Mouse (Mus musculus) kidney, postnatal 25 days (tissue): ENCODE data around the gene Magi2.

ENCODE experiments used
- DNase-seq, 2 experiments: peaks; one replicate each; pipeline ENCODE4 v3.0.0; 2021; ENCODE audit warnings: mixed read lengths in 2 of 2

The Magi2 gene

GRCm38 (mm10) chr5:19973852-19974251 is 747.0 kb downstream of the Magi2 start:
- DNase-seq: peak in 1 of 2 experiments; percentile 29

- no peak for DNase-seq
Measured at GRCm38 (mm10) chr5:19981518-19981917, 754.7 kb downstream of the Magi2 start.

- no peak for DNase-seq
Measured at GRCm38 (mm10) chr5:19982031-19982430, 755.2 kb downstream of the Magi2 start.

GRCm38 (mm10) chr5:19999486-19999885 is 772.6 kb downstream of the Magi2 start:
- DNase-seq: no peak

GRCm38 (mm10) chr5:19999912-20000311 is 773.1 kb downstream of the Magi2 start:
- DNase-seq: no peak

GRCm38 (mm10) chr5:20006616-20007015 is 779.8 kb downstream of the Magi2 start:
- no peak for DNase-seq

- no peak for DNase-seq
Measured at GRCm38 (mm10) chr5:20007246-20007645, 780.4 kb downstream of the Magi2 start.

GRCm38 (mm10) chr5:20010210-20010609 is 783.4 kb downstream of the Magi2 start:
- no peak for DNase-seq

GRCm38 (mm10) chr5:20018063-20018462 is 791.2 kb downstream of the Magi2 start:
- DNase-seq: no peak

- no peak for DNase-seq
Measured at GRCm38 (mm10) chr5:20046649-20047048, 819.8 kb downstream of the Magi2 start.

GRCm38 (mm10) chr5:20048386-20048785 is 821.5 kb downstream of the Magi2 start:
- DNase-seq: no peak

- no peak for DNase-seq
Measured at GRCm38 (mm10) chr5:20050284-20050683, 823.4 kb downstream of the Magi2 start.

GRCm38 (mm10) chr5:20055000-20055399 is 828.2 kb downstream of the Magi2 start:
- no peak for DNase-seq

- no peak for DNase-seq
Measured at GRCm38 (mm10) chr5:20056074-20056842, 829.4 kb downstream of the Magi2 start.

- no peak for DNase-seq
Measured at GRCm38 (mm10) chr5:20056856-20057255, 830.0 kb downstream of the Magi2 start.

- no peak for DNase-seq
Measured at GRCm38 (mm10) chr5:20062011-20062410, 835.2 kb downstream of the Magi2 start.

GRCm38 (mm10) chr5:20065081-20065480 is 838.2 kb downstream of the Magi2 start:
- DNase-seq: no peak

GRCm38 (mm10) chr5:20068496-20068895 is 841.7 kb downstream of the Magi2 start:
- DNase-seq: no peak

- DNase-seq: no peak
Measured at GRCm38 (mm10) chr5:20068921-20069486, 842.2 kb downstream of the Magi2 start.

- DNase-seq: no peak
Measured at GRCm38 (mm10) chr5:20074101-20074500, 847.3 kb downstream of the Magi2 start.

GRCm38 (mm10) chr5:20074867-20075266 is 848.0 kb downstream of the Magi2 start:
- no peak for DNase-seq

- no peak for DNase-seq
Measured at GRCm38 (mm10) chr5:20078931-20079330, 852.1 kb downstream of the Magi2 start.

GRCm38 (mm10) chr5:20080605-20081309 is 853.9 kb downstream of the Magi2 start:
- DNase-seq: no peak

GRCm38 (mm10) chr5:20082368-20082767 is 855.5 kb downstream of the Magi2 start:
- no peak for DNase-seq
